Mouse (Mus musculus) urinary bladder, postnatal 10 days (tissue): ENCODE results near the gene 4931409K22Rik.
"Not testable (repeated sequence)": the region's sequence is repeated elsewhere in the genome, so short reads cannot be mapped to it uniquely, and the experiment has no call there.

Experiments
- DNase-seq: peaks from one replicate; pipeline ENCODE4 v3.0.0; 2022; ENCODE audit warnings: low spot score

Gene 4931409K22Rik

GRCm38 (mm10) chr5:24593230-24593629, 36.6 kb upstream of the 4931409K22Rik start:
- DNase-seq: no peak

- DNase-seq: no peak
These were observed 36.0 kb upstream of the 4931409K22Rik start for GRCm38 (mm10) chr5:24592471-24593160.

GRCm38 (mm10) chr5:24591796-24592470, 35.3 kb upstream of the 4931409K22Rik start:
- DNase-seq: no peak

GRCm38 (mm10) chr5:24591268-24591721, 34.7 kb upstream of the 4931409K22Rik start:
- DNase-seq: no peak

GRCm38 (mm10) chr5:24589511-24590500, 33.2 kb upstream of the 4931409K22Rik start:
- DNase-seq: no peak

GRCm38 (mm10) chr5:24587200-24587577, 30.6 kb upstream of the 4931409K22Rik start:
- no peak for DNase-seq

GRCm38 (mm10) chr5:24586547-24587199, 30.1 kb upstream of the 4931409K22Rik start, which contains the start of gene Chpf2:
Chpf2 (plus strand) TSS chr5:24586741.
- no peak for DNase-seq

GRCm38 (mm10) chr5:24586106-24586505, 29.5 kb upstream of the 4931409K22Rik start:
- no peak for DNase-seq

GRCm38 (mm10) chr5:24578109-24578963, 21.7 kb upstream of the 4931409K22Rik start:
- no peak for DNase-seq

GRCm38 (mm10) chr5:24577183-24577929, 20.7 kb upstream of the 4931409K22Rik start, which contains the start of gene Abcf2:
Abcf2 (minus strand) TSS chr5:24577467.
- DNase-seq: peak; percentile 100

- DNase-seq: no peak
These were observed 20.2 kb upstream of the 4931409K22Rik start for GRCm38 (mm10) chr5:24576801-24577182.

- DNase-seq: no peak
These were observed 19.3 kb upstream of the 4931409K22Rik start for GRCm38 (mm10) chr5:24575948-24576347.

- not testable (repeated sequence) for DNase-seq
These were observed 1.3 kb downstream of the 4931409K22Rik start for GRCm38 (mm10) chr5:24555335-24555734.

- DNase-seq: no peak
These were observed 2.9 kb downstream of the 4931409K22Rik start for GRCm38 (mm10) chr5:24553621-24554244.

- DNase-seq: no peak
These were observed 5.3 kb downstream of the 4931409K22Rik start for GRCm38 (mm10) chr5:24551317-24551688.

- no peak for DNase-seq
These were observed 5.9 kb downstream of the 4931409K22Rik start for GRCm38 (mm10) chr5:24550598-24551316.

GRCm38 (mm10) chr5:24542643-24543042, 14.0 kb downstream of the 4931409K22Rik start:
- no peak for DNase-seq

GRCm38 (mm10) chr5:24541144-24541569, 15.5 kb downstream of the 4931409K22Rik start:
- no peak for DNase-seq
